Mouse (Mus musculus): ENCODE data around the gene Trabd2b. TPM values are rescaled to one million over a fixed set of nuclear protein-coding genes. Genes with fewer than 3 reads are reported as not detected.

The Trabd2b gene
- 1 to 10 TPM; 4.1 to 4.9 TPM for total RNA-seq (2021)
- long read RNA-seq, experiment 1, partial matches to known transcripts, result 0 of 1 reads
- long read RNA-seq, experiment 1, other reads (novel, unspliced or antisense), result 1 of 1 reads
- long read RNA-seq, experiment 2, partial matches to known transcripts, result 2 of 4 reads
- long read RNA-seq, experiment 2, other reads (novel, unspliced or antisense), result 2 of 4 reads

DNA sequence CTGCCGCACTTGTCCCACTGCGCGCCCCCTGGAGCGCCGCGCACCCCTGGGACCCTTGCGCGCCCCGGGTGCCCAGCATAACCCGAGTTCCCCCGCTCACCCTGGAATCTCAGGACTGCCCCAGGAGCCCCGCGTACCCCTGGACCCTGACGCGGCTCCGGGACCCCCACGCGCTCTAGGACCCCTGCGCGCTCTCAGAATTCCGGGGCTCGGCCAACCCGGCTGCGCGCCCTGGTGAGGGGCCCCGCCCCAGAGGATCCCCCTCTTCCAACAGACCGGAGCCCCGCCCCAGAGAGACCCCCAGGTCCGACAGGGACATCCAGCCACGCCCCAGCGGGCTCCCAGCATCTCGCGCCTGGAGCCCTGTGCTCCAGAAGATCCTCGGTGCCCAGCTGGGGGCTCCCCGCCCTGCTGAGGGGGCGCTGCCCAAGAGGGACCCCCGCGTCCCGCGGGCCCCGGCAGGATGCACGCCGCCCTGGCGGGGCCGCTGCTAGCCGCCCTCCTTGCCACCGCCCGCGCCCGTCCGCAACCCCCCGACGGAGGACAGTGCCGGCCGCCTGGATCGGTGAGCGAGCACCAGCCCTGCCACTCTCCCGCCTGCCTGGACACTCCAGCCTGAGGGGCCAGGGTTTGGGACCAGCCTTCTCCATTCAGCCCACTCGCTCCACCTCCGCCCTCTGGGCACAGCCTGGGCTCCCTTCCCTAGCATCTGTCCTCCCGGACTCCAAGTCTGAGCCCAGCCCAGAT lies at the start of gene Trabd2b:
Gene Trabd2b (plus strand): TSS at position 370 of the 747 bp plus-strand sequence.
- intact Hi-C loops (cut with DNase I), result loop anchor here (5.0 kb wide), 1 partner anchor 231 kb away; no protein-coding TSS in a partner anchor
- no peak for DNase-seq (ENCODE audit: low spot score in 2 of 2)

DNA sequence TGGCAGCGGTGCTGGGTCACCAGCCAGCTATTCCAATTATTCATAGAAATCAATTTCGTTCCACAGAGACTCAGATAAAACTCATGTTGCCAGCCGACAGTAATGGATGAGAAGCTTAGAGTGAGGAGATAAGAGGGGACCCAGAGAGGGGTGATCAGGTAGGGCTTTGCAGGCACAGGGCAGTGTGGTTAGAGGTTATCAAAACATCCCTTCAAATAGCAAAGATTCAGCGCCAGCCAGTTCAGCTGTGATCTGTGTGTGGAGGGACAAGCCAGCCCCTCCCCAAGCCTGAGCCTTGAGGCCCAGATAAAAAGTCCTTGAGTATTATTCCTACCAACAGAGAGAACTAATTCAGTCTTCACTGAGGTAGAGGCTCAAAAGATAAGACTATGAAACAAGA lies 49.1 kb upstream of the Trabd2b start:
- intact Hi-C loops (cut with DNase I), result no loop called here

DNA sequence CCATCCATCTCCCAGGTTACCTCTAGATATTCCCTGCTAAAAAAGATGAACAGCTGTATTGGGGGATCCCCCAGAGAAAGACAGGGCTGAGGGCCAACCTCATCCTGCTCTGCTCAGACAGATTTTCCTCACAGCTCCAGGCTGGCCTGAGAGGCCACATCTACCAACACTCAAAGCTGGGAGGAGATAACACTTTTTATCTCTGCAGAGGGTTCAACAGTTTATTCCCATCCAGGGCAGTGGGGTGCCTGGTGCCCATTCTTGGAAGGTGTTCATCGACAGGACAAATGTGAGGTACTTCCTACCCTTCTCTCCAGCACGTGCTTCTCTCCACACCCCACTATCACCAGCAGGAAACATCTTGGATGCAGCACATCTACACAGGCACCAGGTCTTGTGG lies 47.6 kb upstream of the Trabd2b start:
- intact Hi-C loops (cut with DNase I), result no loop called here

More for the DNA sequence above, 49.1 kb upstream of the Trabd2b start:
- DNase-seq (ENCODE audit: low spot score in 2 of 2), result no peak

DNA sequence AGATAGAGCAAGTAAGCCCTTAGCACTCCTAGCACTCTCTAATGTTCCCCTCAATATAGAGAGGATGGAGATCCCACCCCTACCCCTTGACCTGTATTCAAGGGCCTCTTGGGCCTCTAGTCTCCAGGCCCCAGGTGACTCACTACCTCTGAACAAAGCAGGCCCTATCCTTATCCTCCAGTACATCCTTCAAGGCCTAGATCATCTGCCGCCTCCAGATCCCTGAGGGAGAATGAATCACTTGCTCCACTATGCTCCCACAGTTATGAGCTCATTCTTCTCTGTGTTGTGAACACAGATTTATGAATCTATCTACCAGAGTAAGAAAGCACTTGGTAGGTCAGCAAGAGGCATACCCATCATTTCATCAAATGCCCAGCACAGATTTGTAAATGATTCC lies 46.7 kb upstream of the Trabd2b start:
- intact Hi-C loops (cut with DNase I), result no loop called here
- peak in 1 of 2 experiments; percentile 35 for DNase-seq (ENCODE audit: low spot score in 2 of 2)

More for the DNA sequence above, 47.6 kb upstream of the Trabd2b start:
- no peak for DNase-seq (ENCODE audit: low spot score in 2 of 2)

DNA sequence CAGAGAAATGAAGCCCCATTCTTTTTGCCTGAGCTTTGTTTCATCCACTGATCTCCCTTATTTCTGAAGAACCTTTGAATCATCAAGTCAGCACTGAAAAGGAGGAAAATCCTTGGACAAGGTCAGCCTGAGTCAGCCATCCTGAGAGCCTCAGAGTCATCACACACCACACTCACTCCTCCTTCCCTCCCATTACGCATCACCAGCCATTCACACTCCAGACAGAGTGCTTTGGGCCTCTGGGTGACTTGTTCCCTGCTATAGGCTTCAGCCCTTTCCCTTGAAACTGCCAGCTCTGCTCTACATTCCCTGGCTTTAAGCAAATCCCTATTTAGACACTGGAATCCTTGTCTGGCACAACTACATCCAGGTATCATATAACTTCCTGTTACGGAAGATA lies 45.2 kb upstream of the Trabd2b start:
- intact Hi-C loops (cut with DNase I), result no loop called here
- DNase-seq (ENCODE audit: low spot score in 2 of 2), result no peak

DNA sequence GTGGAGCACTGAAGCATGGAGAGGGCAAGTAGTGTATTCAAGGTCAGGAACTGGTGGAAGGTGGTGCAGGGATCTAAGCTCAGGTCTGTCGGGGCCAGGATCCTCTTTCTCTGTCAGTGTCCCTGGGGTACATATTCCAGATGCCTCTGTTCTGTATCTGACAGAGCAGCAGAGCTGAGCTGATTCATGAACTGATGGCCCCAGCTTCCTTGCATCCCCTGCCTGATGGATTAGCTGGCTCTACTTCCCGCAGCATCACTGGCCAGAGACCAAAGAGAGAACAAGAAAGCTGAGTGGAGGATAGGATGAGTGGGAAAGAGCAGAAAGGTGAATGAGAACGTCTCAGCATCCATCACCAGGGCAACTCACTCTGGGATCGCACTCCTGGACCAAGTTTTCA lies 41.5 kb upstream of the Trabd2b start:
- no peak for DNase-seq (ENCODE audit: low spot score in 2 of 2)
- intact Hi-C loops (cut with DNase I), result no loop called here

DNA sequence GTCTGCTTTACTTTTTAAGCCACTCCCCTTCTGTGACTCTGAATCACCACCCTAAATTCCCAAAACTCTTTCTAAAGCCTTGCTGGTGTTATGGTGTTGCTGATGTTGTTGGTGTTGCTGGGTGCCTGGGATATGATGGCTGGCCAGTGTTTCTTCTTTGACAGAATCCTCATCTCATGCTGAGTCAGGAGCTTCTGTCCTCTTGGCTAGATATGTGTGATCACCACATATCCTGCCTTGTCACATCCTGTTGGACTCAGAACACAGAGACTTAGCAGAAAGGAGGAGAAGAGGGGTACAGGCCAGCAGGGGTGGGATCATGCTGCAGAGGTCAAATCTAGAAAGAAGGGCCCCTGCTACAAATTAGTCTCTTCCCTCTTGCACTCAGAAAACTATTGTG lies 40.9 kb upstream of the Trabd2b start:
- DNase-seq (ENCODE audit: low spot score in 2 of 2), result no peak
- intact Hi-C loops (cut with DNase I), result no loop called here

DNA sequence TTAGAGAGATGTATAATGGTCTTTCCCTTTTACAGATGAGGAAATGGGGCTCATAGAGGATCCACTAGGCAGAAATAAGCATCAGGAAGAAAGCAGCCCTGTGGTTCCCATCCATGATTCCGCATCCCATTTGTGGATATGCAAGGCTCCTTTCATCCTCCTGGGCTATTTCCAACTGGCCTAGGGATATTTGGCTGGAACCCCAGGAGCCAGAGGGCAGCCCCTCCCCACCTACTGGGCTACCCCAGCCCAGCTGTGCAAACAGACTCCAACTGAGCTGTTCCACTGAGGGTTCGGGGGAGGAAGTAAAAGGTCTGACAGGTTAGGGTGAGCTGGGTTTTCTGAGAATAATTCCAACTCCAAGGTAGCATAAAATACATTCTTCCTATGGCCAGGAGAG lies 39.5 kb upstream of the Trabd2b start:
- DNase-seq (ENCODE audit: low spot score in 2 of 2), result no peak
- intact Hi-C loops (cut with DNase I), result no loop called here

DNA sequence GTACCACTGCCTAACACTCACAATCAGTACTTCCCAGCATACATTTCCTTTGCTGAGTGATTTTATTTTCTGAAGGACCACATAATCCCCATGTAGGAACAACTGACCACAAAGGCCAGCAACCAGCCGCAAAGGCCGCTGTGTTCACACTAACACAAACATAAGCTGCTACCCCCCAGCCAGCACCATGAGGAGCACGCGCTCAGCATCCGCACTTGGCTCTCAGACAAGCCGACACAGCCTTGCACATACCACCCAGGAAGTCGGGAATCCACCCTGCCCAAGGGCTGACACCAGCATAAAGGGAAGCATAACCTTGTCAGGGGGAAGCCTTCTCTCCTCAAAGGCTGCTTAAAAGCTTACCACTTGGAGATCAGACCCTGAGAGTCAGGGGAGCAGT lies 38.7 kb upstream of the Trabd2b start:
- DNase-seq (ENCODE audit: low spot score in 2 of 2), result no peak
- intact Hi-C loops (cut with DNase I), result no loop called here

DNA sequence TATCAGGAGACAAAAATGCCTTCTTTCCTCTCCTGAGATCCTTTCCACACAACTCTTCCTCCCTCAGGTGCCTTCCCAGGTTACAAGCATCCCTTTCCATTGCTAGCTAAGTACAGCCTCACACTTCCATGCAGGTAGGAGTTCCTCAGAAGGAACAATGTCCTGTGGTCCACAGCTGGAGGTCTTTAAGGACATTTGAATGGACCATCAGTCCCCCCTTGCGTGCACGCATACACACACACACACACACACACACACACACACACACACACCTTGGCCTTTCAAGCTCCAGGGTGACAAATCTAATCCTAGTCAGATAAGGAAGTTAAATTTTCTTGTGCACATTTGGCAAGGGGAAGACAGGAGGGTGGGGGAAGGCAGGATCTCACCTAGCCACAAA lies 36.9 kb upstream of the Trabd2b start:
- no peak for DNase-seq (ENCODE audit: low spot score in 2 of 2)
- intact Hi-C loops (cut with DNase I), result no loop called here

DNA sequence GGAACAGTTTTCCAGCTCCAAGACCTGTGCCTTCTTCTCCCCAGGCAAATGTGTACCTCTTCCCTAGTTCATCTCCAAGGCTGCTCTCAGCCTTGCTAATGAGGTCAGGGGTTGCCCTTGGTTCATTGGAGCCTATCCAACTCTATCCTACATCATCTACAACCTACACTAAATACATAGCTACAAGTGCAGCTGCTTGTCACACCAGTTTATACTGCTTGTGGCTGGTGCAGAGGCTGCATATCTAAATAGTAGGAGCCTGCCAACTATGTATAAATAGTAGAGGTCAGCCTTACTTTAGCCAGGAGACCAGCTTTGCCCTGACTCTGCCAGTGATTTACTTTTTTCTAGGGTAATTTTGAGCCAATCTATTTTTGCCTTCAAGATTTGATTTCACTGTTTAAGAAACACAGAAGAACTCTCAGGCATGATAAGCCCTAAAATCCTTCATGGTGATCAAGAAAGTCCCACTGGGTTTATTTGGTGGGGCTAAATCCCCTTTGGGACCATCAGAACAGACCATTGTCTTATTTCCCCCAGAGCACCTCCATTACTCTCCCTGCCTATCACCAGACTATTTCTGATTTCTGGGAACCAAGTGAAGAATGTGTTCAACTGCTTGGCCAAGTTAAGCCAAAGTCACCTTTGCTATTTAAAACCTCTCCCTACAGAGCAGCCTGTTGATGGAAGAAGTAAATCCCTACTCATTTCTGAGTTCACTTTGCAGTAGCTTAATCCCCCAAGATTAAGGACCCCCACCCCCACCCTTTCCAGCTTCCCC lies 35.4 kb upstream of the Trabd2b start:
- DNase-seq (ENCODE audit: low spot score in 2 of 2), result no peak
- intact Hi-C loops (cut with DNase I), result no loop called here

DNA sequence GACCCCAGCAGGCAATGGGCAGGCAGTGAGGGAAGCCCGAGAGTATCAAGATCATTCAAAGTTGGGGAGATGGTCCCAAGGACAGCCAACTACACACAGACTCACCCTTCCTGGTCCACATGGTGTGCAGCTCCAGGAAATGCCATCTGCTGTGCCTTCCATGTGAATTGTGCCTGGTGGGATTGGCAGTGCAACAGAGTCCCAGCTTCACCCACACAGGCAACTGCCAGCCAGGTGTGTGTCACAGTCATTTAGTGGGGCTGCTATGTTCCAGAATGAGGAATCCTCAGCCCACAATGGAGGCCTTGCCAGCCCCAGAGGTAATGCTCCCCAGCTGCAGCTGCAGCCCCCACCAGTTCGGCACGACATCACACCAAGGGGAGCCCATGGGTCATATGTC lies 33.8 kb upstream of the Trabd2b start:
- intact Hi-C loops (cut with DNase I), result no loop called here

DNA sequence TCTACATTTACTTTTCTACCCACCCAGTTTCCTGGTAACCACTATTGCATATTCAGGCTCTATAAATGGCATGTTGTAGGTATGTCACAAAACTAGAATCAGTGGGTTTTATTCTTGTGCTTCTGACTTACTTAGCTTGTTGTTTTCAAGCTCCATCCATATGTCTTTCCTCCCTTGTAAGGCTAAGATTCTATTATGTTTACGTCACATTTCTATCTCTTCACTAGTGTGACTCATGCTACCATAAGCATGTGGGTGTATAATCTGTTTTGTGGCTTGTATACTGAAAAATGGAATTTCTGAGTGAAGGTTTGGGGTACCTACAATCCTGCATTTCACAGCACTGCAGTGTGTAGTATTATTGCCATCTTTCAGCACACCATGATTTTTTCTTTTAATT lies 32.2 kb upstream of the Trabd2b start:
- DNase-seq (ENCODE audit: low spot score in 2 of 2), result peak in 1 of 2 experiments; percentile 53
- intact Hi-C loops (cut with DNase I), result no loop called here

More for the DNA sequence above, 33.8 kb upstream of the Trabd2b start:
- DNase-seq (ENCODE audit: low spot score in 2 of 2), result peak in 1 of 2 experiments; percentile 35

DNA sequence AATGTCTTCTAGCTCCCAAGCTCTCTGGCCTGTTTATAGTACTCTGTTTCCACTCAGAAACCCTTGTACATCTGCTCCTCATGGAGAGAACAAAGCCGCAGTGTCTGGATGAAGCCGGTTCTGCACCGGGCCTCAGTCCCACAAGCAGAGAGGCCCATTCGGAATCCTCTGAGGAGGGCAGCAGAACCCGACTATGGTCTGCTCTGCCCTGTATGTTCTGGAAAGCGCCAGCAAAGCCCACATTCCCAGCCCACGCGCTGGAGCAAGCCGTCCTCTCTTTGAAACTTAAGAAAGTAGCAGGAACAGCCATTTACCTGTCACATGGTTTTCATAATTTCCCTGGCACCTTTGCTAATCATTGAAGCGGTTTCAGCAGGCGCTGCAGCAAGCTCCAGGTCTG lies 29.0 kb upstream of the Trabd2b start:
- intact Hi-C loops (cut with DNase I), result no loop called here
- no peak for DNase-seq (ENCODE audit: low spot score in 2 of 2)

DNA sequence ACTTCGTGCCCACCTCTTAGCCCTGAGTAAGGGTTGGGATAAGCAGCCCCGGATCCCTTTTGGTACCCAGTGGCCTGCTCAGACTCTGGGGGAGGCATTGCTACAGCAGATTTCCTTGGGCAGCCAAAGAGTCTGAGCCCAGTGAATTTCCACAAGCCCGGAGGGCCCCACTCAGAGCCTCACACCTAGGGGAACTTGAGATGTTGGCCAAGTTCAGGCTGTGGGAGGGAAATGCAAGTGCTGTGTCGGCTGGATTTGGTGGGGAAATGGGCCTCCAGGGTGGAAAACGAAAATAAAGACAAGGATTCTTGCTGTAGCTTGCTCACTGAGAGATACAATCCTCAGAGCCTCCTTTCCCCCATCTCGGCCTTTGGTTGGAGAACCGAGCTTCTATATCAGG lies 28.0 kb upstream of the Trabd2b start:
- no peak for DNase-seq (ENCODE audit: low spot score in 2 of 2)
- intact Hi-C loops (cut with DNase I), result no loop called here

DNA sequence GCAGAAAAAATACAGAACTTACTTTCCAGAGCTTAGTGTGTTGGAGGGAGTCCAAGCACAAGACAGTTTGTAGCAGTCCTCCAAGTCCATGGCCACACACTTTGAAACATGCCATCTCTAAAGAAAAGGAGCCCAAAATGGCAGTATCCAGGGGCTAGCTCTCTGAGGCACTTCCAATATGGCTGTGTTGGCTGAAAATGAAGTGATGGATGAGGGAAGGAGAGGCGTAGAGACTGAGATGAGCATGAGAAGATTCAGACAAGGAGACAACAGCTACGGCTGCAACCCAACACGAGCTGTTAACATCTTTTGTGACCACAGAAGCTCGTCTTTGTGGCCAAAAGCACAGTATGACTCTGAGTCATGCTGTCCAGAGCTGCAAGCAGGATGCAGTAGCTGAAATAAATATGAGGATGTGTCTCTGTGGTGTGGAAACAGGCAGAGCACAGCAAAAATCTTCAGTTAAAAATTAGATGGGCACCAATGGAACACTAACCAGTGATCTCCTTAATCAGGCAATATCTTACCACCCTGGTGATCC lies 27.0 kb upstream of the Trabd2b start:
- DNase-seq (ENCODE audit: low spot score in 2 of 2), result no peak
- intact Hi-C loops (cut with DNase I), result no loop called here

DNA sequence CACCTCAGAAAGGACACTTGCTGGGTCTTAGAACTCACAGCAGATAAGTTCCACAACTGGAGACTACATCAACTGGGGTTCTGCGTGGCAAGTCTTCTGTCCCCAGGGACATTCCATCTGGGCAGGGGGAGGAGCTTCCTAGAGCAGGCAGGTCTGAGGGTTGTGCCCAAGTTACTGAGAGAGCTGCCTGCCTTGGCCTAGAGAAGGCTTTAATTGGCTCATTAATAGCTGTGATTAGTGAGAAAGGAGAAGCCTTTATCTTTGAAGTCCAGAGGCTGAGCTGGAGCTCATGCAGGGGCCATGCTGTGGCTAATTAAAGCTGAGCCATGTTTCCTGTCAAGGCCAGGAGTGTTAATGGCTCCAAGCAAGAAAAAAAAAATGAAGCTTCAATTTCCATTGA lies 23.9 kb upstream of the Trabd2b start:
- intact Hi-C loops (cut with DNase I), result no loop called here
- no peak for DNase-seq (ENCODE audit: low spot score in 2 of 2)

DNA sequence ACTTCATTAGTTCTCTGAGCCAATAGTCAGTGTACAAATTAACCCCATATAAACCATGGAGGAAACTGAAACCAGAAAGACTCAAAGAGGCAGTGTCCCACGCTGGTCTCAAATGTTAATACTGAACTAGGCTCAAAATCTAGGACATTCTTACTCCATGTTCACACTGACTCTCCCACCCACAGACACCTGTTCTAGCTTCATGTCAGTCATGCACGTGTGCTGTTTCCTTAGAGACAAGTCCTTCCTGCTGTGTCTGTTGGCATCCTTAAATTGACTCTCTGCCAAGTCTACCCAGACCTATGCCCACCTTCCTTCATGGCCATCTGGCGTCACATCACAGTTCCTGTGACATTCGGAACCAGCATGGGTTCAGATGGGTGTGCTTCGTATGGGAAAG lies 21.3 kb upstream of the Trabd2b start:
- intact Hi-C loops (cut with DNase I), result no loop called here
- peak in 1 of 2 experiments; percentile 57 for DNase-seq (ENCODE audit: low spot score in 2 of 2)

DNA sequence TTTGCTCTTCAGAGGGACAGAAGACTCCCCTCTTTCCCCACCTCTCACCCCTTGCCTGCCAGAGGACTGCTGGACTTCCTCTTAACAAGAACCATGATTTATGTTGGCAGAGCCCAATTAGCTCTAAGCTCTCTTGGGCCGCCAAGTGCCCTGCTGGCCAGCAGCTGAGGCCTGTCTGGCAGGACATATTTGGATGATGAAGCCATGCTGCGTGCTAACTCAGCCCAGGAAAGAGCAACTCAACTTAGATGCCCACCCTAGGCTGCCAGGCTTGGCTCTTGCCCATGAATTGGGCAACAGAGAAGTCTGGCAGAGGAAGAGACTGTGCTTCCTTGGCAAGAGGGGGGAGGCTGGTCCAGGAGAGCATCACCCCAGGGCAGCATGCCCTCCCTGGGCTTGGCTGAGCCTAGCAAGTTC lies 20.1 kb upstream of the Trabd2b start:
- intact Hi-C loops (cut with DNase I), result no loop called here
- peak in 1 of 2 experiments; percentile 31 for DNase-seq (ENCODE audit: low spot score in 2 of 2)

DNA sequence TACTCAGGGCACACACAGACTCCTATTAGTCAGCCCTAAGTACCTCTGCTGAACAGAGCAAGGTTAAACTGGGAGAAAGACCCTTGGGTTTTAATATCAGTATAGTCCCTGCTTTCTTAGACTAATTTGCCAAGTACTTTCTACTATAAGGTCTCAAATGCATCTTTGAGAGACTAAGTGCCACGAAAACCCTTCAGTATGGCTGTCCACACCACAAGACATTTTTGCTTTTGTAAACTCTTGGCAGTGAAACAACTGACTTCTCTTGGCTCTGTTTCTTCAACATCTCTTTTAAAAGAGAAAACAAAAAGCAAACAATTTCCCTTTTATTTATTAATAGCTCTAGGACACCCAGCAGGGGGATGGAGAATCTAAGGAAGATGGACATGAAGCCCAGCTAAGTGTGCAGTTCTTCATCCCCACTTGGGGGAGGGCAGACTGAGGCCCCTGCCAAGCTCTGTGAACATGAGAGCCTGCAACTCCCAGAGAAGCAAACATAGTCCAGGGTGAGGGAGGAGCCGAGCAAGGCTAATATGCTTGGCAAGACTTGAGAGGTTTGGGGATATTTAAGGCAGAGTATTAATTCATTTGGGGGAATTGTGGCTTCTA lies 18.9 kb upstream of the Trabd2b start:
- intact Hi-C loops (cut with DNase I), result no loop called here

More for the DNA sequence above, 18.9 kb upstream of the Trabd2b start:
- DNase-seq (ENCODE audit: low spot score in 2 of 2), result no peak

All from left cerebral cortex, postnatal 14 days (tissue).